ENCODE assay signal across 25 mouse cellular contexts in the genomic region with DNA sequence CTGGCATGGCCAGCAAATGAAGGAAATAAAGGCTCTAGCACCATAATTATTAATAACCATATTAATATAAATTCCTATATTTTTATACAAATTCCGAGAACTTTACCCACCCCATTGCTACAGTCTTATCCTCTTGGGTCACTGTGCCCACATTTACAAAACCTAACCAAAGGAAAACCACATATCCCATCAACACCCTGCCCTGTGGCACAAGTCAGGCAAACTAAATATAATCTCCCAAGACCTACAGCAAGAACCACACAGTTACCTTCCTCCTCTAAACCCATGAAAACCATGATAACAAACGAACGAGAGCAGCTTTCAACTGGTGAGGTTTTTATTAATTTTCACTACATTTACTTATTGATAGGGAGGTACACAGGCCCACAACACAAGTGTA. TPM values are rescaled to one million over a fixed set of nuclear protein-coding genes. Genes with fewer than 3 reads are reported as not detected.
DNase-seq lines count a peak whose midpoint lies in the region; ATAC-seq and TF ChIP-seq lines count a peak whose summit lies in the region.
"Had no signal": no experiment of that assay in that cellular context is flagged by ENCODE, and none has a peak within 500 bp of the region (broad histone marks: within the 10 kb centered on the region; RNA-seq: fewer than 3 reads in every experiment).

No protein-coding gene starts in this region.

- ATAC-seq in liver, postnatal 0 days: no peak
- no peak for ATAC-seq in liver, embryonic 12.5 days
- ATAC-seq in hematopoietic stem cell, adult 5-6 weeks (replicated peaks in 1 of 2; ENCODE audit: insufficient read depth in 1 of 2, low FRiP score in 2 of 2, low TSS enrichment in 1 of 2, low read depth in 1 of 2, poor library complexity in 2 of 2, severe bottlenecking in 2 of 2): peak; percentile 28 to 34
- ATAC-seq: CD4-positive, CD25-positive, alpha-beta regulatory T cell, adult 4 months; forebrain, embryonic 15.5 days; hindbrain, embryonic 16.5 days; intestine, embryonic 15.5 days had no signal

- H3K27me3 ChIP-seq in liver, postnatal 0 days (ENCODE audit: insufficient read depth, low read length): no peaks in the 10 kb centered on the region
- H3K27me3 ChIP-seq in liver, embryonic 12.5 days (replicated peaks): no peaks in the 10 kb centered on the region
- H3K27me3 ChIP-seq: embryonic facial prominence, embryonic 12.5 days; embryonic facial prominence, embryonic 15.5 days; forebrain, embryonic 12.5 days; forebrain, embryonic 15.5 days; hindbrain, embryonic 13.5 days; intestine, embryonic 15.5 days had no signal

- peaks cover 36% of the 10 kb centered on the region for H3K4me1 ChIP-seq in liver, postnatal 0 days (ENCODE audit: insufficient read depth)
- H3K4me1 ChIP-seq in liver, embryonic 12.5 days: peaks cover 11% of the 10 kb centered on the region
- H3K4me1 ChIP-seq in bone marrow, adult 2 months (ENCODE audit: control insufficient read depth, insufficient read depth, low read length): peaks cover 5% of the 10 kb centered on the region
- H3K4me1 ChIP-seq: embryonic facial prominence, embryonic 12.5 days; embryonic facial prominence, embryonic 15.5 days; forebrain, embryonic 12.5 days; forebrain, embryonic 15.5 days; hindbrain, embryonic 10.5 days; hindbrain, embryonic 13.5 days; intestine, embryonic 15.5 days had no signal

- no peak overlapping the region for H3K9ac ChIP-seq in liver, postnatal 0 days (replicated peaks)
- H3K9ac ChIP-seq in liver, embryonic 12.5 days: no peak overlapping the region
- H3K9ac ChIP-seq: embryonic facial prominence, embryonic 12.5 days; embryonic facial prominence, embryonic 15.5 days; forebrain, embryonic 12.5 days; forebrain, embryonic 15.5 days; hindbrain, embryonic 13.5 days; intestine, embryonic 15.5 days had no signal

- TF ChIP-seq POLR2A in bone marrow, adult 2 months (IDR thresholded peaks at IDR 0.05; ENCODE audit: borderline replicate concordance, control insufficient read depth, low read depth, low read length): no peak

- H3K9me3 ChIP-seq in liver, postnatal 0 days (ENCODE audit: low read length): peaks cover 3% of the 10 kb centered on the region; the same call in 1 of the 2 replicates
- H3K9me3 ChIP-seq in liver, embryonic 12.5 days (replicated peaks): no peaks in the 10 kb centered on the region
- H3K9me3 ChIP-seq: embryonic facial prominence, embryonic 12.5 days; embryonic facial prominence, embryonic 15.5 days; forebrain, embryonic 12.5 days; forebrain, embryonic 15.5 days; intestine, embryonic 15.5 days had no signal

- no peak overlapping the region for H3K27ac ChIP-seq in liver, postnatal 0 days (ENCODE audit: low read depth)
- H3K27ac ChIP-seq in liver, embryonic 12.5 days: no peak overlapping the region
- peak overlapping the region; percentile 26; the same call in 1 of the 2 replicates for H3K27ac ChIP-seq in bone marrow, adult 2 months (ENCODE audit: control insufficient read depth, insufficient read depth, low read depth, low read length, poor library complexity)
- H3K27ac ChIP-seq: embryonic facial prominence, embryonic 12.5 days; embryonic facial prominence, embryonic 15.5 days; forebrain, embryonic 12.5 days; forebrain, embryonic 15.5 days; hindbrain, embryonic 10.5 days; hindbrain, embryonic 13.5 days; intestine, embryonic 15.5 days had no signal

- TF ChIP-seq EP300 in liver, postnatal 0 days (IDR thresholded peaks at IDR 0.05; ENCODE audit: low read depth): no peak

- no peak for DNase-seq in liver, postnatal 0 days
- no peak for DNase-seq in kidney, postnatal 25 days
- DNase-seq in urinary bladder, postnatal 25 days (ENCODE audit: low spot score): no peak
- DNase-seq: adrenal gland, adult 2 months; adrenal gland, postnatal 14 days; cerebellum, adult 11-12 months; cerebellum, adult 8-10 months; cerebellum, postnatal 10 days; cerebellum, postnatal 36 days; gastrocnemius, postnatal 36 days; heart, adult 11 months had no signal

- H3K4me2 ChIP-seq in liver, postnatal 0 days (ENCODE audit: low read depth, low read length): 0 out of 2 replicates have a peak overlapping the region, but pooled peaks have one; percentile 22
- H3K4me2 ChIP-seq in liver, embryonic 12.5 days: no peak overlapping the region
- H3K4me2 ChIP-seq: embryonic facial prominence, embryonic 12.5 days; embryonic facial prominence, embryonic 15.5 days; forebrain, embryonic 12.5 days; forebrain, embryonic 15.5 days; heart, embryonic 11.5 days; hindbrain, embryonic 13.5 days; intestine, embryonic 15.5 days had no signal

- no peak for TF ChIP-seq CTCF in liver, postnatal 0 days (IDR thresholded peaks at IDR 0.05; ENCODE audit: low read depth)
- no peak for TF ChIP-seq CTCF in bone marrow, adult 2 months (IDR thresholded peaks at IDR 0.05; ENCODE audit: control insufficient read depth, insufficient read depth, low read length)

- 42% methylated on average over 3 of the region's 3 CpGs for WGBS in liver, postnatal 0 days (ENCODE audit: insufficient replicate concordance)
- 20% methylated on average over 3 of the region's 3 CpGs for WGBS in liver, embryonic 12.5 days (ENCODE audit: insufficient replicate concordance)
- 8% methylated on average over 3 of the region's 3 CpGs for WGBS in bone marrow, adult 2 months

- H3K36me3 ChIP-seq in liver, postnatal 0 days (replicated peaks; ENCODE audit: insufficient read depth, low read length): no peaks in the 10 kb centered on the region
- H3K36me3 ChIP-seq in liver, embryonic 12.5 days: no peaks in the 10 kb centered on the region
- H3K36me3 ChIP-seq: embryonic facial prominence, embryonic 12.5 days; embryonic facial prominence, embryonic 15.5 days; forebrain, embryonic 12.5 days; forebrain, embryonic 15.5 days; hindbrain, embryonic 10.5 days; intestine, embryonic 15.5 days had no signal

- H3K4me3 ChIP-seq in liver, postnatal 0 days (ENCODE audit: low read depth, low read length): no peak overlapping the region
- H3K4me3 ChIP-seq in liver, embryonic 12.5 days: no peak overlapping the region
- no peak overlapping the region for H3K4me3 ChIP-seq in bone marrow, adult 2 months (replicated peaks; ENCODE audit: control insufficient read depth, low read depth, low read length)
- H3K4me3 ChIP-seq: embryonic facial prominence, embryonic 12.5 days; embryonic facial prominence, embryonic 15.5 days; erythroblast, embryonic 14.5 days; forebrain, embryonic 12.5 days; forebrain, embryonic 15.5 days; hindbrain, embryonic 10.5 days; hindbrain, embryonic 13.5 days; intestine, embryonic 15.5 days had no signal

RNA-seq across cellular contexts. Expression of a gene that starts 53.3 kb away (rescaled TPM):
- polyA plus RNA-seq in liver, postnatal 0 days (2015; fragmentation: Nextera tagmentation; extraction: Ambion mirVana): 6.0 and 6.5 TPM in 2 replicates
- 6.2 and 6.4 TPM in 2 replicates for polyA plus RNA-seq in liver, embryonic 12.5 days (2016; fragmentation: Nextera tagmentation; extraction: Ambion mirVana)
- 34.3 and 68.3 TPM in 2 replicates for polyA plus RNA-seq in bone marrow, adult 2 months (2011; ENCODE audit: insufficient read depth, insufficient read length, low replicate concordance, missing spikeins)
- 5.7 and 14.3 TPM in 2 replicates for total RNA-seq in hematopoietic stem cell, adult 5-6 weeks (2017)

Comparison
In these comparisons a context has a peak if more than half of its experiments do, and no peak if none do; other contexts are left out.
1. ATAC-seq: peak in hematopoietic stem cell, adult 5-6 weeks (2 of 2); none in liver, postnatal 0 days (single experiment) and liver, embryonic 12.5 days (single experiment).